Mouse (Mus musculus) lung, postnatal 0 days (tissue): ENCODE results near the gene Vamp8.

Source experiments
- CTCF ChIP-seq: IDR thresholded peaks from 2 replicates; pipeline ENCODE4 v1.5.1; 2016; ENCODE audit warnings: antibody characterized with exemption, mild to moderate bottlenecking
- EP300 ChIP-seq: IDR thresholded peaks from 2 replicates; pipeline ENCODE4 v1.6.1; 2016; ENCODE audit warnings: antibody characterized with exemption, mild to moderate bottlenecking, control low read depth

GRCm38 (mm10) chr6:72361121-72361551, 29.4 kb downstream of the Vamp8 start:
- TF ChIP-seq EP300 (no peak), CTCF (no peak)
